Mouse (Mus musculus) MEL (cell line): ENCODE measurements at regions not wholly inside any gene's neighbourhood (a gene's known extent, or its start where the extent isn't known, plus 50 kb on each side); places are given as distances from the start of the nearest gene placed in this dataset.

ENCODE experiments used
- DNase-seq: peaks from one replicate; pipeline ENCODE4 v3.0.0; 2011; ENCODE audit warnings: low read depth, low spot score
- H3K27ac ChIP-seq: 2 replicates; pipeline ENCODE4 v1.5.1; 2012; ENCODE audit warnings: low read depth, mild to moderate bottlenecking, control low read depth, low read length, moderate library complexity; ENCODE audit not compliant: control insufficient read depth
- H3K27me3 ChIP-seq, 2 experiments: fragments of 150-350 bp in 1 of 2; sonication (generic) in 1 of 2; 2 replicates each; pipeline ENCODE4 v1.6.1; 2012; ENCODE audit warnings: low read length in 2 of 2, mild to moderate bottlenecking in 2 of 2, improper control_type of control experiment in 1 of 2, moderate library complexity in 1 of 2; ENCODE audit not compliant: insufficient read depth in 2 of 2, control insufficient read depth in 1 of 2
- H3K36me3 ChIP-seq, 2 experiments: 2 replicates each; pipeline ENCODE4 v1.6.1; 2012 to 2014; ENCODE audit warnings: low read length in 2 of 2, improper control_type of control experiment in 1 of 2, inconsistent platforms in 1 of 2, mild to moderate bottlenecking in 1 of 2; ENCODE audit not compliant: insufficient read depth in 2 of 2, control insufficient read depth in 1 of 2
- H3K4me1 ChIP-seq, 2 experiments: fragments of 150-350 bp in 1 of 2; sonication (generic) in 1 of 2; 2 replicates each; pipeline ENCODE4 v1.6.1; 2012; ENCODE audit warnings: low read length in 2 of 2, improper control_type of control experiment in 1 of 2, mild to moderate bottlenecking in 1 of 2; ENCODE audit not compliant: insufficient read depth in 2 of 2, control insufficient read depth in 1 of 2
- H3K4me3 ChIP-seq, 2 experiments: fragments of 150-350 bp in 1 of 2; sonication (generic) in 1 of 2; 2 replicates each; pipeline ENCODE4 v1.5.1; 2012; ENCODE audit warnings: low read depth in 2 of 2, low read length in 2 of 2, mild to moderate bottlenecking in 2 of 2, moderate library complexity in 2 of 2, control low read depth in 1 of 2, improper control_type of control experiment in 1 of 2; ENCODE audit not compliant: control insufficient read depth in 1 of 2, insufficient read depth in 1 of 2
- H3K79me2 ChIP-seq: 2 replicates; pipeline ENCODE4 v1.6.1; 2012; ENCODE audit warnings: mild to moderate bottlenecking, low read length, moderate library complexity; ENCODE audit not compliant: control insufficient read depth, poor library complexity, insufficient read depth
- H3K9ac ChIP-seq: 2 replicates; pipeline ENCODE4 v1.6.1; 2012; ENCODE audit warnings: low read depth, mild to moderate bottlenecking, control low read depth, low read length, moderate library complexity; ENCODE audit not compliant: control insufficient read depth, poor library complexity, severe bottlenecking
- H3K9me3 ChIP-seq: fragments of 150-350 bp; sonication (generic); replicated peaks from 2 replicates; pipeline ENCODE4 v1.6.1; 2012; ENCODE audit warnings: mild to moderate bottlenecking, low read length, improper control_type of control experiment, moderate library complexity; ENCODE audit not compliant: insufficient read depth
- BHLHE40 ChIP-seq: IDR thresholded peaks from 2 replicates; pipeline ENCODE4 v1.6.1; 2012; ENCODE audit warnings: low read depth, mild to moderate bottlenecking, inconsistent platforms, low read length, improper control_type of control experiment, borderline replicate concordance
- CHD1 ChIP-seq: IDR thresholded peaks from 2 replicates; pipeline ENCODE4 v1.6.1; 2012; ENCODE audit warnings: low read depth, mild to moderate bottlenecking, inconsistent platforms, low read length, improper control_type of control experiment
- CHD2 ChIP-seq: IDR thresholded peaks from 2 replicates; pipeline ENCODE4 v1.6.1; 2011; ENCODE audit warnings: low read length, improper control_type of control experiment
- CTCF ChIP-seq, 3 experiments: IDR thresholded peaks in 2 of 3; conservative IDR thresholded peaks in 1 of 3; 2 replicates each; pipeline ENCODE4 v1.5.1; 2011 to 2012; ENCODE audit warnings: low read length in 3 of 3, low read depth in 2 of 3, mild to moderate bottlenecking in 2 of 3, improper control_type of control experiment in 1 of 3, inconsistent platforms in 1 of 3, mixed read lengths in 1 of 3, moderate library complexity in 1 of 3; ENCODE audit not compliant: control insufficient read depth in 1 of 3, insufficient read depth in 1 of 3, poor library complexity in 1 of 3, severe bottlenecking in 1 of 3
- E2F4 ChIP-seq: IDR thresholded peaks from 2 replicates; pipeline ENCODE4 v1.6.1; 2011; ENCODE audit warnings: low read depth, low read length, improper control_type of control experiment, borderline replicate concordance
- ETS1 ChIP-seq: IDR thresholded peaks from 2 replicates; pipeline ENCODE4 v1.6.1; 2012; ENCODE audit warnings: low read depth, mild to moderate bottlenecking, inconsistent platforms, low read length, improper control_type of control experiment, moderate library complexity
- GATA1 ChIP-seq: IDR thresholded peaks from 2 replicates; pipeline ENCODE4 v1.6.1; 2011; ENCODE audit warnings: low read depth, low read length, improper control_type of control experiment
- JUND ChIP-seq: IDR thresholded peaks from 2 replicates; pipeline ENCODE4 v1.6.1; 2011; ENCODE audit warnings: low read depth, mild to moderate bottlenecking, improper control_type of control experiment, low read length
- MAFK ChIP-seq: IDR thresholded peaks from 2 replicates; pipeline ENCODE4 v1.6.1; 2011; ENCODE audit warnings: low read depth, mild to moderate bottlenecking, low read length, improper control_type of control experiment, borderline replicate concordance
- MAX ChIP-seq: IDR thresholded peaks from 2 replicates; pipeline ENCODE4 v1.6.1; 2011; ENCODE audit warnings: low read length, improper control_type of control experiment
- MEF2A ChIP-seq: IDR thresholded peaks from 2 replicates; pipeline ENCODE4 v1.6.1; 2014; ENCODE audit warnings: low read depth, mild to moderate bottlenecking, inconsistent platforms, low read length, improper control_type of control experiment; ENCODE audit not compliant: poor library complexity, insufficient replicate concordance, severe bottlenecking; ENCODE audit errors: extremely low read depth
- MXI1 ChIP-seq: IDR thresholded peaks from 2 replicates; pipeline ENCODE4 v1.6.1; 2011; ENCODE audit warnings: mild to moderate bottlenecking, low read depth, low read length, improper control_type of control experiment
- MYB ChIP-seq: IDR thresholded peaks from 2 replicates; pipeline ENCODE4 v1.6.1; 2011; ENCODE audit warnings: mild to moderate bottlenecking, low read depth, low read length, improper control_type of control experiment
- NELFE ChIP-seq: IDR thresholded peaks from 2 replicates; pipeline ENCODE4 v1.6.1; 2011; ENCODE audit warnings: low read depth, low read length, improper control_type of control experiment
- POLR2AphosphoS2 ChIP-seq: IDR thresholded peaks from 2 replicates; pipeline ENCODE4 v1.6.1; 2011; ENCODE audit warnings: low read length, improper control_type of control experiment
- RAD21 ChIP-seq: IDR thresholded peaks from 2 replicates; pipeline ENCODE4 v1.6.1; 2011; ENCODE audit warnings: mild to moderate bottlenecking, low read depth, low read length, improper control_type of control experiment
- SIN3A ChIP-seq: IDR thresholded peaks from 2 replicates; pipeline ENCODE4 v1.6.1; 2012; ENCODE audit warnings: low read length, improper control_type of control experiment, inconsistent platforms
- TAL1 ChIP-seq: IDR thresholded peaks from 2 replicates; pipeline ENCODE4 v1.6.1; 2012; ENCODE audit warnings: mild to moderate bottlenecking, inconsistent platforms, low read length, moderate library complexity, mixed read lengths
- TBP ChIP-seq: IDR thresholded peaks from 2 replicates; pipeline ENCODE4 v1.8.0; 2011; ENCODE audit warnings: low read depth, low read length, improper control_type of control experiment
- TCF12 ChIP-seq: IDR thresholded peaks from 2 replicates; pipeline ENCODE4 v1.6.1; 2014; ENCODE audit warnings: low read depth, mild to moderate bottlenecking, inconsistent platforms, low read length, improper control_type of control experiment, moderate library complexity
- UBTF ChIP-seq: IDR thresholded peaks from 2 replicates; pipeline ENCODE4 v1.6.1; 2012; ENCODE audit warnings: low read depth, mild to moderate bottlenecking, inconsistent platforms, low read length, improper control_type of control experiment, moderate library complexity, borderline replicate concordance; ENCODE audit not compliant: insufficient read depth
- USF2 ChIP-seq, 2 experiments: IDR thresholded peaks; 2 replicates each; pipeline ENCODE4 v1.6.1; 2011 to 2012; ENCODE audit warnings: improper control_type of control experiment in 2 of 2, low read length in 2 of 2, borderline replicate concordance in 1 of 2, inconsistent platforms in 1 of 2, low read depth in 1 of 2, mild to moderate bottlenecking in 1 of 2; ENCODE audit not compliant: insufficient read depth in 1 of 2
- ZC3H11A ChIP-seq: IDR thresholded peaks from 2 replicates; pipeline ENCODE4 v1.6.1; 2012; ENCODE audit warnings: low read depth, mild to moderate bottlenecking, inconsistent platforms, low read length, improper control_type of control experiment
- ZKSCAN1 ChIP-seq: IDR thresholded peaks from 2 replicates; pipeline ENCODE4 v1.6.1; 2012; ENCODE audit warnings: low read depth, mild to moderate bottlenecking, inconsistent platforms, low read length, improper control_type of control experiment, moderate library complexity
- ZMIZ1 ChIP-seq: IDR thresholded peaks from 2 replicates; pipeline ENCODE4 v1.6.1; 2012; ENCODE audit warnings: low read depth, mild to moderate bottlenecking, inconsistent platforms, low read length, improper control_type of control experiment, moderate library complexity

DNA sequence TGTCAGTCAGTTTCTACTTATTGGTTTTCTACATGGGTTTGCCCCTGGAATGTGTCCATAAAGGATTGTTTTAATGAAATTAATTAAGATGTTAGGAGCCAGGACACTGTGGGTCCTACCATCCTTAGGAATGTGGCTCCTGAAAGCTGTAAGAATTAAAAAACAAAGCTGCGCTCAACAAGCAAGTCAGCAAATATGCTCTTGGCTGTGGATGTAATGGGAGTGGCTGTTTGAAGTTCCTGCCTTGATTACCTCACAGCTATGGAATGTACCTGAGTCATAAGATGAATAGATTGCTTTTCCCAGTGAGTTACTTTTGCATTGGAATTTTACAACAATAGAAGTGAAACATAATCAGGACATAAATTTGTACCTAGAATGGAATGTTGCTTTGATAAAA, 137.6 kb upstream of the Brinp3 start:
- Histone ChIP-seq H3K27ac (no peak overlapping the region), H3K9ac (no peak overlapping the region), H3K9me3 (no peaks in the 10 kb centered on the region), H3K79me2 (no peaks in the 10 kb centered on the region), H3K4me1 (no peaks in the 10 kb centered on the region), H3K4me3 (no peak overlapping the region), H3K36me3 (no peaks in the 10 kb centered on the region), H3K27me3 (no peaks in the 10 kb centered on the region)
- no peak for DNase-seq
- TF ChIP-seq TBP (no peak), MAFK (no peak), TAL1 (no peak), NELFE (no peak), ZC3H11A (no peak), CHD2 (no peak), TCF12 (no peak), MEF2A (no peak), E2F4 (no peak), MXI1 (no peak), GATA1 (no peak), ZMIZ1 (no peak), USF2 (IDR thresholded peaks at IDR 0.05; ENCODE audit: borderline replicate concordance in 1 of 2, insufficient read depth in 1 of 2, low read depth in 1 of 2, low read length in 2 of 2) (no peak), MAX (no peak)

DNA sequence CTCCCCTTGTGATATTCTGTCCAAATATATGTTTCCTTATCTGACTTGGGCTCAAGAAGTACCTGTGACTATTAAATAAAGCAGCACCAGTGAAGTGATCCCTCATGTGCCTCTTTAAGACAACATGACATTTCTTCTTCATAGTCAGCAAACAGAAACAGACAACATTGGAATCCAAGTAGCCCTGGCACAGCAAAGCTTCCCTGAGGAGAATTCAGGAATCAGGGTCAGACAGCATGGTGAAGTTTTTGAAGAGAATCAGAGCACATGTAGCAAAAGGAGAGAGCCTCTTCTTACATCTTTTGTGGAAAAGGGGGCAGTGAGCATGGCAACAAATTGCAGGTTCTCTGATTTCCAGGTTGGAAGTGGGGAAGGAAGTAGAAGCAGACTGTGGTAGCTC, 136.3 kb upstream of the Brinp3 start:
- Histone ChIP-seq H3K36me3 (no peaks in the 10 kb centered on the region), H3K27ac (no peak overlapping the region), H3K4me1 (no peaks in the 10 kb centered on the region), H3K79me2 (no peaks in the 10 kb centered on the region), H3K4me3 (no peak overlapping the region), H3K27me3 (no peaks in the 10 kb centered on the region), H3K9ac (no peak overlapping the region), H3K9me3 (no peaks in the 10 kb centered on the region)
- no peak for DNase-seq
- TF ChIP-seq BHLHE40 = no peak
- no peak for TF ChIP-seq ZKSCAN1
- no peak for TF ChIP-seq CHD1
- no peak for TF ChIP-seq UBTF
- TF ChIP-seq NELFE = no peak
- no peak for TF ChIP-seq MEF2A
- no peak for TF ChIP-seq JUND
- TF ChIP-seq POLR2AphosphoS2 = no peak
- no peak for TF ChIP-seq E2F4
- no peak for TF ChIP-seq TAL1
- TF ChIP-seq SIN3A = no peak
- no peak for TF ChIP-seq RAD21
- TF ChIP-seq CTCF (IDR thresholded peaks at IDR 0.05 in 2 of 3, conservative IDR thresholded peaks at IDR 0.05 in 1 of 3; ENCODE audit: control insufficient read depth in 1 of 3, insufficient read depth in 1 of 3, low read depth in 2 of 3, low read length in 3 of 3, poor library complexity in 1 of 3, severe bottlenecking in 1 of 3) = no peak
- no peak for TF ChIP-seq ZC3H11A
- TF ChIP-seq ETS1 = no peak
- TF ChIP-seq MYB = no peak
- TF ChIP-seq USF2 (IDR thresholded peaks at IDR 0.05; ENCODE audit: borderline replicate concordance in 1 of 2, insufficient read depth in 1 of 2, low read depth in 1 of 2, low read length in 2 of 2) = no peak
